Mouse (Mus musculus) lung, embryonic 16.5 days (tissue): Measurements from ENCODE around the gene Thsd4. TPM values are rescaled to one million over a fixed set of nuclear protein-coding genes. Genes with fewer than 3 reads are reported as not detected.

Source experiments
- ATAC-seq: fragments of 200-750 bp; cut with Nextera tagmentation; 2 replicates; pipeline ENCODE4 v1.8.0; 2017; ENCODE audit warnings: low read depth, mild to moderate bottlenecking, moderate library complexity
- H3K27ac ChIP-seq: fragments of 300-500 bp; sonication (generic); 2 replicates; pipeline ENCODE4 v1.5.1; 2014; ENCODE audit warnings: mild to moderate bottlenecking, control low read depth, low read length
- H3K27me3 ChIP-seq: fragments of 300-500 bp; sonication (generic); 2 replicates; pipeline ENCODE4 v1.6.1; 2014; ENCODE audit warnings: low read depth, low read length, mixed read lengths; ENCODE audit not compliant: control insufficient read depth, insufficient read depth
- H3K36me3 ChIP-seq: fragments of 300-500 bp; sonication (generic); 2 replicates; pipeline ENCODE4 v1.6.1; 2014; ENCODE audit warnings: low read length; ENCODE audit not compliant: control insufficient read depth, insufficient read depth
- H3K4me1 ChIP-seq: fragments of 300-500 bp; sonication (generic); replicated peaks from 2 replicates; pipeline ENCODE4 v1.6.1; 2014; ENCODE audit warnings: low read length, mixed read lengths; ENCODE audit not compliant: control insufficient read depth, insufficient read depth
- H3K4me2 ChIP-seq: fragments of 300-500 bp; sonication (generic); 2 replicates; pipeline ENCODE4 v1.6.1; 2014; ENCODE audit warnings: low read depth, low read length, control low read depth
- H3K4me3 ChIP-seq: fragments of 300-500 bp; sonication (generic); 2 replicates; pipeline ENCODE4 v1.5.1; 2014; ENCODE audit warnings: mild to moderate bottlenecking, low read length, control low read depth
- H3K9ac ChIP-seq: fragments of 300-500 bp; sonication (generic); 2 replicates; pipeline ENCODE4 v1.6.1; 2014; ENCODE audit warnings: low read length, control low read depth
- H3K9me3 ChIP-seq: fragments of 300-500 bp; sonication (generic); 2 replicates; pipeline ENCODE4 v1.6.1; 2016; ENCODE audit warnings: low read length; ENCODE audit not compliant: control insufficient read depth
- whole genome bisulfite sequencing: fragments of 180-500 bp; shearing (Covaris S2); extraction: QIAGEN DNeasy Blood & Tissue Kit; methylation state at CpG from one replicate; pipeline ENCODE4 v1.1.7; 2014; 5-methylcytosine and 5-hydroxymethylcytosine counted together
- polyA plus RNA-seq: library from polyadenylated mRNA; unstranded; fragments of >200 nt; fragmentation: Nextera tagmentation; extraction: Ambion mirVana; gene quantifications from 2 replicates; pipeline ENCODE4 v1.2.1, GENCODE M21; 2015

Thsd4 gene
- polyA plus RNA-seq, 1 experiment from 2014 or later = 6.4 TPM

- Histone ChIP-seq H3K27me3 (no peaks in the 10 kb centered on the region), H3K36me3 (no peaks in the 10 kb centered on the region), H3K9ac (no peak overlapping the region), H3K9me3 (no peaks in the 10 kb centered on the region), H3K27ac (no peak overlapping the region), H3K4me2 (no peak overlapping the region), H3K4me1 (peaks cover 10% of the 10 kb centered on the region; the same call in 1 of the 2 replicates), H3K4me3 (no peak overlapping the region)
- 49% methylated on average over 7 of the region's 8 CpGs for WGBS
- ATAC-seq = no peak
Observed at GRCm38 (mm10) chr9:59952515-59953070, 569.3 kb downstream of the Thsd4 start.

GRCm38 (mm10) chr9:59951943-59952342 is 569.9 kb downstream of the Thsd4 start:
- H3K27me3 ChIP-seq = no peaks in the 10 kb centered on the region
- peaks cover 10% of the 10 kb centered on the region; the same call in 1 of the 2 replicates for H3K4me1 ChIP-seq
- H3K4me2 ChIP-seq = no peak overlapping the region
- ATAC-seq = no peak
- 53% methylated on average over 4 of the region's 4 CpGs for WGBS
- H3K9ac ChIP-seq = no peak overlapping the region
- H3K27ac ChIP-seq = no peak overlapping the region
- H3K9me3 ChIP-seq = no peaks in the 10 kb centered on the region
- no peak overlapping the region for H3K4me3 ChIP-seq
- no peaks in the 10 kb centered on the region for H3K36me3 ChIP-seq

GRCm38 (mm10) chr9:59951001-59951750 is 570.7 kb downstream of the Thsd4 start:
- Histone ChIP-seq H3K27ac (no peak overlapping the region), H3K9me3 (no peaks in the 10 kb centered on the region), H3K4me2 (no peak overlapping the region), H3K4me3 (no peak overlapping the region), H3K4me1 (peaks cover 10% of the 10 kb centered on the region; the same call in 1 of the 2 replicates), H3K36me3 (no peaks in the 10 kb centered on the region), H3K27me3 (no peaks in the 10 kb centered on the region), H3K9ac (no peak overlapping the region)
- 84% methylated on average over 9 of the region's 9 CpGs for WGBS
- no peak for ATAC-seq

- H3K27ac ChIP-seq = no peak overlapping the region
- H3K9me3 ChIP-seq = no peaks in the 10 kb centered on the region
- ATAC-seq = no peak
- no peak overlapping the region for H3K9ac ChIP-seq
- no peaks in the 10 kb centered on the region for H3K27me3 ChIP-seq
- 85% methylated on average over 5 of the region's 5 CpGs for WGBS
- no peaks in the 10 kb centered on the region for H3K36me3 ChIP-seq
- H3K4me3 ChIP-seq = no peak overlapping the region
- H3K4me2 ChIP-seq = no peak overlapping the region
- H3K4me1 ChIP-seq = peaks cover 6% of the 10 kb centered on the region; the same call in 1 of the 2 replicates
Observed at GRCm38 (mm10) chr9:59949981-59950380, 571.9 kb downstream of the Thsd4 start.

- Histone ChIP-seq H3K4me3 (no peak overlapping the region), H3K4me2 (no peak overlapping the region), H3K27me3 (no peaks in the 10 kb centered on the region), H3K27ac (no peak overlapping the region), H3K9ac (no peak overlapping the region), H3K36me3 (no peaks in the 10 kb centered on the region), H3K9me3 (no peaks in the 10 kb centered on the region), H3K4me1 (peaks cover 6% of the 10 kb centered on the region; the same call in 1 of the 2 replicates)
- 59% methylated on average over 6 of the region's 6 CpGs for WGBS
- ATAC-seq = no peak
Observed at GRCm38 (mm10) chr9:59949511-59949910, 572.3 kb downstream of the Thsd4 start.

- peaks cover 6% of the 10 kb centered on the region; the same call in 1 of the 2 replicates for H3K4me1 ChIP-seq
- no peak overlapping the region for H3K4me2 ChIP-seq
- no peak overlapping the region for H3K4me3 ChIP-seq
- H3K9me3 ChIP-seq = no peaks in the 10 kb centered on the region
- ATAC-seq = no peak
- H3K27me3 ChIP-seq = no peaks in the 10 kb centered on the region
- no peak overlapping the region for H3K9ac ChIP-seq
- WGBS = 86% methylated on average over 17 of the region's 17 CpGs
- no peaks in the 10 kb centered on the region for H3K36me3 ChIP-seq
- H3K27ac ChIP-seq = no peak overlapping the region
Observed at GRCm38 (mm10) chr9:59948691-59949250, 573.1 kb downstream of the Thsd4 start.

GRCm38 (mm10) chr9:59948226-59948625 is 573.6 kb downstream of the Thsd4 start:
- no peaks in the 10 kb centered on the region for H3K36me3 ChIP-seq
- H3K4me1 ChIP-seq = peaks cover 6% of the 10 kb centered on the region; the same call in 1 of the 2 replicates
- no peak overlapping the region for H3K9ac ChIP-seq
- H3K4me3 ChIP-seq = no peak overlapping the region
- no peaks in the 10 kb centered on the region for H3K9me3 ChIP-seq
- no peak for ATAC-seq
- H3K27ac ChIP-seq = no peak overlapping the region
- H3K4me2 ChIP-seq = no peak overlapping the region
- WGBS = 49% methylated on average over 8 of the region's 8 CpGs
- H3K27me3 ChIP-seq = no peaks in the 10 kb centered on the region

- no peak for ATAC-seq
- 71% methylated on average over 8 of the region's 8 CpGs for WGBS
- no peaks in the 10 kb centered on the region for H3K36me3 ChIP-seq
- H3K27ac ChIP-seq = no peak overlapping the region
- H3K9ac ChIP-seq = no peak overlapping the region
- H3K9me3 ChIP-seq = no peaks in the 10 kb centered on the region
- H3K4me1 ChIP-seq = peaks cover 6% of the 10 kb centered on the region; the same call in 1 of the 2 replicates
- H3K27me3 ChIP-seq = no peaks in the 10 kb centered on the region
- H3K4me2 ChIP-seq = no peak overlapping the region
- no peak overlapping the region for H3K4me3 ChIP-seq
Observed at GRCm38 (mm10) chr9:59947271-59947670, 574.6 kb downstream of the Thsd4 start.

GRCm38 (mm10) chr9:59945241-59945640 is 576.6 kb downstream of the Thsd4 start:
- no peak overlapping the region for H3K9ac ChIP-seq
- H3K27ac ChIP-seq = no peak overlapping the region
- H3K4me1 ChIP-seq = peaks cover 14% of the 10 kb centered on the region; the same call in 1 of the 2 replicates
- WGBS = 72% methylated on average over 3 of the region's 3 CpGs
- no peaks in the 10 kb centered on the region for H3K36me3 ChIP-seq
- no peaks in the 10 kb centered on the region for H3K27me3 ChIP-seq
- H3K4me3 ChIP-seq = no peak overlapping the region
- no peaks in the 10 kb centered on the region for H3K9me3 ChIP-seq
- no peak overlapping the region for H3K4me2 ChIP-seq
- no peak for ATAC-seq
